ENCODE assay signal across 8 mouse cellular contexts in genomic region chrX:12127799-12128164, GRCm38 (mm10). TPM values are rescaled to one million over a fixed set of nuclear protein-coding genes. Genes with fewer than 3 reads are reported as not detected.
DNase-seq lines count a peak whose midpoint lies in the region; ATAC-seq lines count a peak whose summit lies in the region.

No protein-coding gene starts in this region.

- H3K9ac ChIP-seq in hindbrain, embryonic 12.5 days = peak overlapping the region; percentile 76
- peak overlapping the region; percentile 78 for H3K9ac ChIP-seq in midbrain, embryonic 12.5 days (replicated peaks)

- H3K27ac ChIP-seq in brown adipose tissue, adult 24 weeks (replicated peaks; ENCODE audit: low read depth, low read length) = no peak overlapping the region
- H3K27ac ChIP-seq in hindbrain, embryonic 12.5 days = peak overlapping the region; percentile 95
- peak overlapping the region; percentile 93 for H3K27ac ChIP-seq in midbrain, embryonic 12.5 days (replicated peaks)

- H3K4me3 ChIP-seq in brown adipose tissue, adult 24 weeks (ENCODE audit: insufficient read depth, low read depth, low read length) = peak overlapping the region; percentile 57
- H3K4me3 ChIP-seq in hindbrain, embryonic 12.5 days = peak overlapping the region; percentile 54
- H3K4me3 ChIP-seq in midbrain, embryonic 12.5 days = peak overlapping the region; percentile 59

- ATAC-seq in hindbrain, embryonic 12.5 days (ENCODE audit: low FRiP score) = peak; percentile 17; the same call in 1 of the 2 replicates
- ATAC-seq in midbrain, embryonic 12.5 days (ENCODE audit: low FRiP score, low read depth) = 0 out of 2 replicates have a peak, but pooled peaks have one; percentile 0

- 2% methylated on average over 37 of the region's 37 CpGs for WGBS in hindbrain, embryonic 12.5 days
- WGBS in midbrain, embryonic 12.5 days = under 1% methylated on average over 28 of the region's 37 CpGs

- peak overlapping the region; percentile 55 for H3K4me2 ChIP-seq in hindbrain, embryonic 12.5 days (replicated peaks)
- peak overlapping the region; percentile 60 for H3K4me2 ChIP-seq in midbrain, embryonic 12.5 days (replicated peaks)

- no peaks in the 10 kb centered on the region for H3K36me3 ChIP-seq in hindbrain, embryonic 12.5 days
- no peaks in the 10 kb centered on the region for H3K36me3 ChIP-seq in midbrain, embryonic 12.5 days

- H3K4me1 ChIP-seq in brown adipose tissue, adult 24 weeks (ENCODE audit: control insufficient read depth, insufficient read depth, insufficient read length, low read length) = no peaks in the 10 kb centered on the region
- peaks cover 55% of the 10 kb centered on the region for H3K4me1 ChIP-seq in hindbrain, embryonic 12.5 days
- H3K4me1 ChIP-seq in midbrain, embryonic 12.5 days = peaks cover 43% of the 10 kb centered on the region

- H3K27me3 ChIP-seq in hindbrain, embryonic 12.5 days = peaks cover 99% of the 10 kb centered on the region
- H3K27me3 ChIP-seq in midbrain, embryonic 12.5 days = peaks cover 86% of the 10 kb centered on the region

- H3K9me3 ChIP-seq in hindbrain, embryonic 12.5 days (replicated peaks) = no peaks in the 10 kb centered on the region
- H3K9me3 ChIP-seq in midbrain, embryonic 12.5 days = no peaks in the 10 kb centered on the region

- peak; percentile 50 for DNase-seq in kidney, postnatal 10 days
- no peak for DNase-seq in kidney, adult 9 months
- no peak for DNase-seq in left cerebral cortex, adult 8-10 months (ENCODE audit: low spot score in 2 of 2)
- no peak for DNase-seq in ovary, postnatal 14 days (ENCODE audit: low spot score)
- no peak for DNase-seq in layer of hippocampus, postnatal 14 days (ENCODE audit: low spot score in 2 of 2)

RNA-seq across cellular contexts. Expression of gene Bcor, which starts 32.4 kb away (rescaled TPM):
- 6.7 and 7.2 TPM in 2 replicates for polyA plus RNA-seq in brown adipose tissue, adult 24 weeks (2012; ENCODE audit: insufficient read depth, insufficient read length, missing spikeins)
- 23.7 and 26.9 TPM in 2 replicates for polyA plus RNA-seq in hindbrain, embryonic 12.5 days (2016; fragmentation: Nextera tagmentation; extraction: Ambion mirVana)
- 26.3 and 31.2 TPM in 2 replicates for polyA plus RNA-seq in midbrain, embryonic 12.5 days (2016; fragmentation: Nextera tagmentation; extraction: Ambion mirVana)
- total RNA-seq in left cerebral cortex, adult 8-10 months (2022) = 10 to 100 TPM; 27.1 to 32.2 (median 27.4) TPM
- 10 to 100 TPM; 18.6 to 19.1 TPM for total RNA-seq in layer of hippocampus, postnatal 14 days (2021)
